Mouse (Mus musculus): ENCODE data around the gene Zfp950. TPM values are rescaled to one million over a fixed set of nuclear protein-coding genes. Genes with fewer than 3 reads are reported as not detected.

The Zfp950 gene
- polyA plus RNA-seq, 1 experiment from 2014 or later = 38.7 TPM

DNA sequence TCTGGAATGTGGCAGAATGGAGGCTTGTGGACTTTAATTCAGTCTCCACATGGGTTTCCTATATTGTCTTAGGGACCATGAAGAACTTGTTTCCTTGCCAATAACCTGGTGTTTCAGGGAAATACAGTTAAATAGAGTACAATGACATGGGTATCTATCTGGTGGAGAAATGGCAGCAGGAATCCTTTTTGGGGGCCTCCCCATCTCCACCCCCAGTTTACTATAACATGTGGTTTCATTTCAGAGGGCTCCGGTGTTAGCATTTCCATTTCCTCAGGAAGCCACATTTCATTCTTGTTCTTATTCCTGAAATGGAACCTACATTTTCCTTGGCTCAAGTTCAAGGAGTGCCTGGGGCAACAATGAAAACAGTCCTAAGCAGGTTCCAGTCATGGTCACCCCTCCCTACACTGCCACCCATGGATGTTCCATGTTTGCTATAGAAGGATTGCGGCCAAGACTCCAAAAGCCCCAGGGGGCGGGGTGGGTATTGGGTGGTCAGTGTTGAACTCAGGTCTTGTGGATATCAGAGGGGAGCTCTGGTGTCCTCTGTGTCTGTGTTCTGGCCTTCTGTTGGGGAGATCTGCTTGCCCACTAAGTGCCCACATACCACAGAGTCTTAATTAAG, 118.6 kb downstream of the Zfp950 start:
- H3K27ac ChIP-seq (replicated peaks in 1 of 2; ENCODE audit: control insufficient read depth in 1 of 2, insufficient read depth in 1 of 2, low read depth in 2 of 2, low read length in 2 of 2) = peak overlapping the region; percentile 43 to 62; a peak in 3 of 4 replicates
- ATAC-seq (ENCODE audit: insufficient number of reproducible peaks, insufficient read depth, low FRiP score, low read depth) = no peak
- 84% methylated on average over 3 of the region's 3 CpGs for WGBS
- H3K36me3 ChIP-seq (ENCODE audit: control insufficient read depth, insufficient read depth, low read length) = no peaks in the 10 kb centered on the region
- no peak overlapping the region for H3K4me3 ChIP-seq (ENCODE audit: control insufficient read depth in 1 of 2, insufficient read depth in 1 of 2, low read depth in 1 of 2, low read length in 2 of 2)
- no peak overlapping the region for H3K4me2 ChIP-seq (ENCODE audit: low read length)
- H3K9me3 ChIP-seq (ENCODE audit: control insufficient read depth, low read length) = no peaks in the 10 kb centered on the region
- H3K27me3 ChIP-seq (ENCODE audit: control insufficient read depth, insufficient read depth, low read length) = no peaks in the 10 kb centered on the region
- no peak overlapping the region for H3K9ac ChIP-seq (ENCODE audit: low read length)
- peaks cover 0 to 15% of the 10 kb centered on the region in 2 experiments; a peak in 2 of 4 replicates for H3K4me1 ChIP-seq (ENCODE audit: control insufficient read depth in 2 of 2, insufficient read depth in 2 of 2, low read length in 2 of 2)

DNA sequence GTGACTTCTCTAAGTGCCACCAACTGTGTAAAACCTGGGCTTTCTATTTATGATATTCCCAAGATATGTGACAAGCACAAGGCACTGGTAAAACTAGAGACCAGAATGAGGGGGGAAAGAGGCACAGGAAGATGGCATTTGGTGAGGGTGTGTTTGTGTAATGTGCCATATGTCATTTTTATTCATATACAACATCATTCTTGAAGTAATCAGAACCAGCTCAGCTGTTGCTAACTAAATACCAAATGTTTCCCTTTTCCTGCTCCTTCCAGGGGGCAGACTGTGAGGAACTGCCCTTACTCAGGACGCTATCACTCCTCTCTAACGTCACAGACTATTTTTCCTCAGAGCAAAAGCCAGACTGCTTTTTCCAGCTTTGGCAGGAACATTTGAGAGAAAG, 119.1 kb downstream of the Zfp950 start:
- Histone ChIP-seq H3K9me3 (ENCODE audit: control insufficient read depth, low read length) (no peaks in the 10 kb centered on the region), H3K4me3 (ENCODE audit: control insufficient read depth in 1 of 2, insufficient read depth in 1 of 2, low read depth in 1 of 2, low read length in 2 of 2) (no peak overlapping the region), H3K36me3 (ENCODE audit: control insufficient read depth, insufficient read depth, low read length) (no peaks in the 10 kb centered on the region), H3K27ac (replicated peaks in 1 of 2; ENCODE audit: control insufficient read depth in 1 of 2, insufficient read depth in 1 of 2, low read depth in 2 of 2, low read length in 2 of 2) (peak overlapping the region; percentile 43 to 62; a peak in 3 of 4 replicates), H3K4me1 (ENCODE audit: control insufficient read depth in 2 of 2, insufficient read depth in 2 of 2, low read length in 2 of 2) (peaks cover 0 to 15% of the 10 kb centered on the region in 2 experiments; a peak in 2 of 4 replicates), H3K27me3 (ENCODE audit: control insufficient read depth, insufficient read depth, low read length) (no peaks in the 10 kb centered on the region), H3K4me2 (ENCODE audit: low read length) (no peak overlapping the region), H3K9ac (ENCODE audit: low read length) (no peak overlapping the region)
- ATAC-seq (ENCODE audit: insufficient number of reproducible peaks, insufficient read depth, low FRiP score, low read depth) = no peak
- 51% methylated on average over 2 of the region's 2 CpGs for WGBS

DNA sequence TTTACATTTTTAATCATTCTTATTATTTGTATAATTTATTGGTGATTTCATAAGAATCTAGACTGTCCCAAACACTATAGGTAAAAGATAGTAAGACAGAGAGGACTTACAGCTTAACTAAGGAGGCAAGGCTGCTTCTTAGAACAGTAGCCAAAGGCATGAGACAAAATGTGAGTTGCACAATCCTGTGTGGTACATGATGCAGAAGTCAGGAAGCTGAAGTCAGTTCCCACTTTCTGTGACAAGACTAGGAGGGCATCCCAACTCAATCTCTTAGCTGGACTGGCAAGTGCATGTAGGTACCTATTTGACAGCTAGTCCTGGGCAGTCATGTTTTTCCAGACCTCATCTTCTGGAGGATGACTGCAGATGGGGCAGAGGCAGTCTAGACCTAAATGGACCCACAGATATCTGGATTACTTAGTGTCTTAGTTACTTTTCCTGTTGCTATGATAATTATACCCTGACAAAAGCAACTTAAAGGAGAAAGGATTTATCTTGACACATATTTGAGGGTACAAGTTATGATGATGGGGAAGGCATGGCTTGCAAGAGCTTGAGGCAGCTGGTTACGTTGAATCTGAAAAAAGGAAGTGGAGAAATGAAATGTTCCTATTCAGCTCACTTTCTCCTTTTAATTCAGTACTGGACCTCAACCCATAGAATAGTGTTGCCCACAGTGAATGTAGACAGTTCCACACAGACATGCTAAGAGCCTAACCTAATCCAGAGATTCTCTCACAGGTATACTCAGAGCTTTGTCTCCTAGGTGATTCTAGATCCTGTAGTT, 123.0 kb downstream of the Zfp950 start:
- Histone ChIP-seq H3K27ac (replicated peaks in 1 of 2; ENCODE audit: control insufficient read depth in 1 of 2, insufficient read depth in 1 of 2, low read depth in 2 of 2, low read length in 2 of 2) (no peak overlapping the region), H3K9ac (ENCODE audit: low read length) (no peak overlapping the region), H3K4me2 (ENCODE audit: low read length) (no peak overlapping the region), H3K4me1 (ENCODE audit: control insufficient read depth in 2 of 2, insufficient read depth in 2 of 2, low read length in 2 of 2) (peaks cover 0 to 15% of the 10 kb centered on the region in 2 experiments; a peak in 2 of 4 replicates), H3K9me3 (ENCODE audit: control insufficient read depth, low read length) (no peaks in the 10 kb centered on the region), H3K36me3 (ENCODE audit: control insufficient read depth, insufficient read depth, low read length) (no peaks in the 10 kb centered on the region), H3K27me3 (ENCODE audit: control insufficient read depth, insufficient read depth, low read length) (no peaks in the 10 kb centered on the region), H3K4me3 (ENCODE audit: control insufficient read depth in 1 of 2, insufficient read depth in 1 of 2, low read depth in 1 of 2, low read length in 2 of 2) (no peak overlapping the region)
- WGBS = 96% methylated on average over 1 of the region's 1 CpGs
- no peak for ATAC-seq (ENCODE audit: insufficient number of reproducible peaks, insufficient read depth, low FRiP score, low read depth)

DNA sequence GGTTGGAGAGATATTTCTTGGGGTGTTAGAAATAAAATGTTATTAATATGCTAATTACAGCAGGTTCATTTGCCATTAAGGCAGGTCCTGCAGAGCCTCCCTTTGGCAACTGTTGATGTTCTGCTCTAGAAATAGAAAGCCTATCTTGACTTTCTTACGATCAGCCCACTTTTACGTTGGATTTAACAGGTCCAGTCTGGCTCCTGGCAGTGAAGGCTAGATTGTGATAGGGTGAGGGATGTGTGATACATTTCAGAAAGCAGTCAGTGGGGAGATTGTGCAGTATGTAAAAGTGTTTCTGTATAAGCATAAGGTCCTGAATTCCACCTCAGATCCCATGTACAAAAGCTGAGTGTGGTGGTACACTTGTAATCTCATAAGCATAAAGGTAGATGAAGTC, 131.4 kb downstream of the Zfp950 start:
- peak overlapping the region; percentile 51 to 53 for H3K27ac ChIP-seq (replicated peaks in 1 of 2; ENCODE audit: control insufficient read depth in 1 of 2, insufficient read depth in 1 of 2, low read depth in 2 of 2, low read length in 2 of 2)
- no peaks in the 10 kb centered on the region for H3K9me3 ChIP-seq (ENCODE audit: control insufficient read depth, low read length)
- WGBS = 7% methylated on average over 2 of the region's 2 CpGs
- H3K4me2 ChIP-seq (ENCODE audit: low read length) = 0 out of 2 replicates have a peak overlapping the region, but pooled peaks have one; percentile 17
- peaks cover 7 to 10% of the 10 kb centered on the region in 2 experiments for H3K4me1 ChIP-seq (ENCODE audit: control insufficient read depth in 2 of 2, insufficient read depth in 2 of 2, low read length in 2 of 2)
- no peak overlapping the region for H3K4me3 ChIP-seq (ENCODE audit: control insufficient read depth in 1 of 2, insufficient read depth in 1 of 2, low read depth in 1 of 2, low read length in 2 of 2)
- H3K36me3 ChIP-seq (ENCODE audit: control insufficient read depth, insufficient read depth, low read length) = no peaks in the 10 kb centered on the region
- no peak overlapping the region for H3K9ac ChIP-seq (ENCODE audit: low read length)
- no peak for ATAC-seq (ENCODE audit: insufficient number of reproducible peaks, insufficient read depth, low FRiP score, low read depth)
- H3K27me3 ChIP-seq (ENCODE audit: control insufficient read depth, insufficient read depth, low read length) = no peaks in the 10 kb centered on the region

Other genes with a start within 250 kb of the Zfp950 start
- 0.23 TPM in 1 of 2 replicates, not detected in the other for gene Gm7102, start 35.5 kb upstream of the Zfp950 start, polyA plus RNA-seq (2014; fragmentation: Nextera tagmentation; extraction: Ambion mirVana)
- gene Gm6020, start 43.0 kb upstream of the Zfp950 start, polyA plus RNA-seq (2014; fragmentation: Nextera tagmentation; extraction: Ambion mirVana) = not detected in 2 replicates
- gene Csf2ra, start 87.6 kb upstream of the Zfp950 start, polyA plus RNA-seq (2014; fragmentation: Nextera tagmentation; extraction: Ambion mirVana) = 26.2 and 32.0 TPM in 2 replicates
- gene Gm21060, start 156.2 kb upstream of the Zfp950 start, polyA plus RNA-seq (2014; fragmentation: Nextera tagmentation; extraction: Ambion mirVana) = not detected in 2 replicates

Measured in heart, embryonic 14.5 days (tissue).